Mouse (Mus musculus): Measurements from ENCODE around the gene Izumo1.
"Not testable (repeated sequence)": the region's sequence is repeated elsewhere in the genome, so short reads cannot be mapped to it uniquely, and the experiment has no call there.

Gene Izumo1

GRCm38 (mm10) chr7:45643441-45644178, 22.0 kb downstream of the Izumo1 start:
- DNase-seq = peak; percentile 89

- no peak for DNase-seq
Observed at GRCm38 (mm10) chr7:45644183-45644582, 22.6 kb downstream of the Izumo1 start.

GRCm38 (mm10) chr7:45644872-45645590, 23.4 kb downstream of the Izumo1 start:
- DNase-seq = no peak

- no peak for DNase-seq
Observed at GRCm38 (mm10) chr7:45645591-45645971, 24.0 kb downstream of the Izumo1 start.

GRCm38 (mm10) chr7:45646671-45647070, 25.1 kb downstream of the Izumo1 start:
- no peak for DNase-seq

GRCm38 (mm10) chr7:45649351-45649750, 27.7 kb downstream of the Izumo1 start:
- no peak for DNase-seq

- DNase-seq = not testable (repeated sequence)
Observed at GRCm38 (mm10) chr7:45650484-45650883, 28.9 kb downstream of the Izumo1 start.

- DNase-seq = no peak
Observed at GRCm38 (mm10) chr7:45654424-45655047, 32.9 kb downstream of the Izumo1 start.

- no peak for DNase-seq
Observed at GRCm38 (mm10) chr7:45660746-45661478, 39.3 kb downstream of the Izumo1 start.

- DNase-seq = not testable (repeated sequence)
Observed at GRCm38 (mm10) chr7:45661702-45662101, 40.1 kb downstream of the Izumo1 start.

GRCm38 (mm10) chr7:45665303-45666138, 43.9 kb downstream of the Izumo1 start:
- DNase-seq = no peak

GRCm38 (mm10) chr7:45666161-45666560, 44.5 kb downstream of the Izumo1 start, which contains the start of gene Fut2:
Gene Fut2, minus strand, starts transcription at chr7:45666394.
- DNase-seq = no peak

- DNase-seq = no peak
Observed at GRCm38 (mm10) chr7:45667761-45668160, 46.1 kb downstream of the Izumo1 start.

- DNase-seq = no peak
Observed at GRCm38 (mm10) chr7:45668921-45669320, 47.3 kb downstream of the Izumo1 start.

GRCm38 (mm10) chr7:45677627-45678295, 56.1 kb downstream of the Izumo1 start:
- DNase-seq = no peak

Data from kidney, adult 9 months (tissue).